Mouse (Mus musculus): ENCODE data around the gene Ranbp6. TPM values are rescaled to one million over a fixed set of nuclear protein-coding genes. Genes with fewer than 3 reads are reported as not detected.
A peak's percentile ranks its signal among the peaks of the same experiment; 100 is the strongest.

Ranbp6 gene
- 6.5 and 6.6 TPM in 2 replicates for polyA plus RNA-seq (2015; fragmentation: Nextera tagmentation; extraction: Ambion mirVana)

- Histone ChIP-seq H3K9me3 (ENCODE audit: control insufficient read depth) (no peaks in the 10 kb centered on the region), H3K4me2 (replicated peaks; ENCODE audit: low read depth) (peak within 1 kb of the TSS; percentile 77), H3K9ac (ENCODE audit: low read depth, low read length) (peak within 1 kb of the TSS; percentile 69), H3K4me3 (ENCODE audit: low read depth, low read length) (peak within 1 kb of the TSS; percentile 84), H3K27ac (ENCODE audit: low read depth, low read length) (peak within 1 kb of the TSS; percentile 46; the same call in 1 of the 2 replicates), H3K36me3 (ENCODE audit: control insufficient read depth, insufficient read depth) (peaks cover 10% of the 10 kb centered on the region; the same call in 1 of the 2 replicates), H3K27me3 (replicated peaks; ENCODE audit: control insufficient read depth, insufficient read depth, low read length) (no peaks in the 10 kb centered on the region), H3K4me1 (replicated peaks; ENCODE audit: control insufficient read depth, insufficient read depth, low read length) (peaks cover 6% of the 10 kb centered on the region; the same call in 1 of the 2 replicates)
- no peak for TF ChIP-seq CTCF (IDR thresholded peaks at IDR 0.05; ENCODE audit: low read depth)
- ATAC-seq, result peak; percentile 94
- WGBS, result under 1% methylated on average over 47 of the region's 47 CpGs
These were observed at the start of gene Ranbp6 for GRCm38 (mm10) chr19:29812581-29813460. Gene Ranbp6, minus strand, starts transcription at chr19:29812974.

- Histone ChIP-seq H3K36me3 (ENCODE audit: control insufficient read depth, insufficient read depth) (no peaks in the 10 kb centered on the region), H3K9ac (ENCODE audit: low read depth, low read length) (no peak overlapping the region), H3K4me1 (replicated peaks; ENCODE audit: control insufficient read depth, insufficient read depth, low read length) (no peaks in the 10 kb centered on the region), H3K4me3 (ENCODE audit: low read depth, low read length) (no peak overlapping the region), H3K4me2 (replicated peaks; ENCODE audit: low read depth) (no peak overlapping the region), H3K27me3 (replicated peaks; ENCODE audit: control insufficient read depth, insufficient read depth, low read length) (no peaks in the 10 kb centered on the region), H3K27ac (ENCODE audit: low read depth, low read length) (no peak overlapping the region), H3K9me3 (ENCODE audit: control insufficient read depth) (no peaks in the 10 kb centered on the region)
- no peak for TF ChIP-seq CTCF (IDR thresholded peaks at IDR 0.05; ENCODE audit: low read depth)
- WGBS, result 94% methylated on average over 4 of the region's 4 CpGs
- ATAC-seq, result no peak
These were observed 48.0 kb upstream of the Ranbp6 start for GRCm38 (mm10) chr19:29860816-29861215.

GRCm38 (mm10) chr19:29857267-29857666, 44.5 kb upstream of the Ranbp6 start:
- H3K4me2 ChIP-seq (replicated peaks; ENCODE audit: low read depth), result no peak overlapping the region
- no peaks in the 10 kb centered on the region for H3K36me3 ChIP-seq (ENCODE audit: control insufficient read depth, insufficient read depth)
- H3K27me3 ChIP-seq (replicated peaks; ENCODE audit: control insufficient read depth, insufficient read depth, low read length), result no peaks in the 10 kb centered on the region
- ATAC-seq, result no peak
- no peak overlapping the region for H3K9ac ChIP-seq (ENCODE audit: low read depth, low read length)
- H3K27ac ChIP-seq (ENCODE audit: low read depth, low read length), result no peak overlapping the region
- 82% methylated on average over 5 of the region's 5 CpGs for WGBS
- no peak for TF ChIP-seq CTCF (IDR thresholded peaks at IDR 0.05; ENCODE audit: low read depth)
- H3K4me3 ChIP-seq (ENCODE audit: low read depth, low read length), result no peak overlapping the region
- H3K9me3 ChIP-seq (ENCODE audit: control insufficient read depth), result no peaks in the 10 kb centered on the region
- no peaks in the 10 kb centered on the region for H3K4me1 ChIP-seq (replicated peaks; ENCODE audit: control insufficient read depth, insufficient read depth, low read length)

- Histone ChIP-seq H3K9me3 (ENCODE audit: control insufficient read depth) (no peaks in the 10 kb centered on the region), H3K27ac (ENCODE audit: low read depth, low read length) (no peak overlapping the region), H3K27me3 (replicated peaks; ENCODE audit: control insufficient read depth, insufficient read depth, low read length) (no peaks in the 10 kb centered on the region), H3K4me1 (replicated peaks; ENCODE audit: control insufficient read depth, insufficient read depth, low read length) (no peaks in the 10 kb centered on the region), H3K4me2 (replicated peaks; ENCODE audit: low read depth) (no peak overlapping the region), H3K9ac (ENCODE audit: low read depth, low read length) (no peak overlapping the region), H3K4me3 (ENCODE audit: low read depth, low read length) (no peak overlapping the region), H3K36me3 (ENCODE audit: control insufficient read depth, insufficient read depth) (no peaks in the 10 kb centered on the region)
- no peak for TF ChIP-seq CTCF (IDR thresholded peaks at IDR 0.05; ENCODE audit: low read depth)
- no peak for ATAC-seq
- 88% methylated on average over 5 of the region's 5 CpGs for WGBS
These were observed 40.9 kb upstream of the Ranbp6 start for GRCm38 (mm10) chr19:29853711-29854110.

- no peak for ATAC-seq
- no peak overlapping the region for H3K4me3 ChIP-seq (ENCODE audit: low read depth, low read length)
- no peaks in the 10 kb centered on the region for H3K9me3 ChIP-seq (ENCODE audit: control insufficient read depth)
- H3K27ac ChIP-seq (ENCODE audit: low read depth, low read length), result no peak overlapping the region
- TF ChIP-seq CTCF (IDR thresholded peaks at IDR 0.05; ENCODE audit: low read depth), result no peak
- H3K27me3 ChIP-seq (replicated peaks; ENCODE audit: control insufficient read depth, insufficient read depth, low read length), result no peaks in the 10 kb centered on the region
- H3K4me2 ChIP-seq (replicated peaks; ENCODE audit: low read depth), result no peak overlapping the region
- no peaks in the 10 kb centered on the region for H3K36me3 ChIP-seq (ENCODE audit: control insufficient read depth, insufficient read depth)
- H3K9ac ChIP-seq (ENCODE audit: low read depth, low read length), result no peak overlapping the region
- whole genome bisulfite sequencing, result 56% methylated on average over 12 of the region's 12 CpGs
- H3K4me1 ChIP-seq (replicated peaks; ENCODE audit: control insufficient read depth, insufficient read depth, low read length), result no peaks in the 10 kb centered on the region
These were observed 38.4 kb upstream of the Ranbp6 start for GRCm38 (mm10) chr19:29851036-29851690.

GRCm38 (mm10) chr19:29849924-29850551, 37.3 kb upstream of the Ranbp6 start:
- no peak overlapping the region for H3K4me3 ChIP-seq (ENCODE audit: low read depth, low read length)
- H3K27me3 ChIP-seq (replicated peaks; ENCODE audit: control insufficient read depth, insufficient read depth, low read length), result no peaks in the 10 kb centered on the region
- no peak overlapping the region for H3K27ac ChIP-seq (ENCODE audit: low read depth, low read length)
- H3K9me3 ChIP-seq (ENCODE audit: control insufficient read depth), result no peaks in the 10 kb centered on the region
- no peaks in the 10 kb centered on the region for H3K4me1 ChIP-seq (replicated peaks; ENCODE audit: control insufficient read depth, insufficient read depth, low read length)
- ATAC-seq, result no peak
- no peak overlapping the region for H3K9ac ChIP-seq (ENCODE audit: low read depth, low read length)
- WGBS, result 81% methylated on average over 11 of the region's 11 CpGs
- no peaks in the 10 kb centered on the region for H3K36me3 ChIP-seq (ENCODE audit: control insufficient read depth, insufficient read depth)
- no peak overlapping the region for H3K4me2 ChIP-seq (replicated peaks; ENCODE audit: low read depth)
- no peak for TF ChIP-seq CTCF (IDR thresholded peaks at IDR 0.05; ENCODE audit: low read depth)
